Mouse (Mus musculus) limb, embryonic 14.5 days (tissue): ENCODE data around the gene Dock3. TPM values are rescaled to one million over a fixed set of nuclear protein-coding genes. Genes with fewer than 3 reads are reported as not detected.
"Not testable (repeated sequence)": the region's sequence is repeated elsewhere in the genome, so short reads cannot be mapped to it uniquely, and the experiment has no call there.

Experiments used
- ATAC-seq: fragments of 200-750 bp; cut with Nextera tagmentation; 2 replicates; pipeline ENCODE4 v1.8.0; 2017; ENCODE audit warnings: low read depth, moderate number of reproducible peaks, moderate TSS enrichment; ENCODE audit not compliant: low FRiP score
- DNase-seq: peaks from one replicate; pipeline ENCODE4 v3.0.0-alpha.2; 2015; ENCODE audit warnings: low spot score
- H3K27ac ChIP-seq: fragments of 300-500 bp; sonication (generic); replicated peaks from 2 replicates; pipeline ENCODE4 v1.5.1; 2014; ENCODE audit warnings: low read depth, mild to moderate bottlenecking, low read length, moderate library complexity, mixed read lengths
- H3K27me3 ChIP-seq: fragments of 300-500 bp; sonication (generic); 2 replicates; pipeline ENCODE4 v1.6.1; 2014; ENCODE audit warnings: low read length, mixed read lengths; ENCODE audit not compliant: control insufficient read depth, insufficient read depth
- H3K36me3 ChIP-seq: fragments of 300-500 bp; sonication (generic); 2 replicates; pipeline ENCODE4 v1.6.1; 2014; ENCODE audit warnings: mild to moderate bottlenecking, low read length, moderate library complexity, mixed read lengths; ENCODE audit not compliant: control insufficient read depth, insufficient read depth
- H3K4me1 ChIP-seq: fragments of 300-500 bp; sonication (generic); 2 replicates; pipeline ENCODE4 v1.6.1; 2014; ENCODE audit warnings: antibody characterized with exemption, low read length, mixed read lengths; ENCODE audit not compliant: control insufficient read depth, insufficient read depth
- H3K4me2 ChIP-seq: fragments of 300-500 bp; sonication (generic); replicated peaks from 2 replicates; pipeline ENCODE4 v1.6.1; 2014; ENCODE audit warnings: low read depth, mild to moderate bottlenecking, low read length, moderate library complexity; ENCODE audit not compliant: severe bottlenecking
- H3K4me3 ChIP-seq: fragments of 300-500 bp; sonication (generic); replicated peaks from 2 replicates; pipeline ENCODE4 v1.5.1; 2014; ENCODE audit warnings: low read length
- H3K9ac ChIP-seq: fragments of 300-500 bp; sonication (generic); 2 replicates; pipeline ENCODE4 v1.6.1; 2014; ENCODE audit warnings: mild to moderate bottlenecking, low read depth, low read length, moderate library complexity; ENCODE audit not compliant: severe bottlenecking
- H3K9me3 ChIP-seq: fragments of 300-500 bp; sonication (generic); 2 replicates; pipeline ENCODE4 v1.6.1; 2016; ENCODE audit warnings: low read length; ENCODE audit not compliant: control insufficient read depth
- POLR2A ChIP-seq: fragments of 200-500 bp; IDR thresholded peaks from 2 replicates; pipeline ENCODE4 v1.8.0; 2012; ENCODE audit warnings: inconsistent platforms, mild to moderate bottlenecking, moderate library complexity, borderline replicate concordance; ENCODE audit not compliant: insufficient read depth, insufficient read length; ENCODE audit errors: extremely low read depth
- WGBS: fragments of 180-500 bp; shearing (Covaris S2); extraction: QIAGEN DNeasy Blood & Tissue Kit; methylation state at CpG from one replicate; pipeline ENCODE4 v1.1.7; 2014; 5-methylcytosine and 5-hydroxymethylcytosine counted together
- polyA plus RNA-seq, 2 experiments: library from polyadenylated mRNA; depleted of rRNA in 1 of 2; stranded (reverse) in 1 of 2; unstranded in 1 of 2; fragments of >200 nt; fragmentation: Nextera tagmentation in 1 of 2; extraction: Ambion mirVana in 1 of 2; gene quantifications; 2 replicates each; pipeline versions ENCODE4 v1.2.1 to v1.2.3; 2012 to 2014

Gene Dock3
- polyA plus RNA-seq, 2 experiments: 1.2 to 1.3 TPM

- 68% methylated on average over 3 of the region's 3 CpGs for WGBS
- H3K27ac ChIP-seq: no peak overlapping the region
Observed at GRCm38 (mm10) chr9:107112791-107113190, 118.9 kb downstream of the Dock3 start.

GRCm38 (mm10) chr9:107112056-107112455, 119.7 kb downstream of the Dock3 start:
- H3K27me3 ChIP-seq: no peaks in the 10 kb centered on the region
- H3K4me1 ChIP-seq: no peaks in the 10 kb centered on the region
- no peak overlapping the region for H3K4me3 ChIP-seq
- ATAC-seq (no peak), DNase-seq (no peak)
- H3K9me3 ChIP-seq: no peaks in the 10 kb centered on the region
- no peak overlapping the region for H3K9ac ChIP-seq
- H3K4me2 ChIP-seq: no peak overlapping the region
- no peaks in the 10 kb centered on the region for H3K36me3 ChIP-seq
- no peak for TF ChIP-seq POLR2A
- WGBS: 77% methylated on average over 2 of the region's 2 CpGs
- H3K27ac ChIP-seq: no peak overlapping the region

More at GRCm38 (mm10) chr9:107112791-107113190, 118.9 kb downstream of the Dock3 start:
- DNase-seq: no peak
- Histone ChIP-seq H3K4me2 (no peak overlapping the region), H3K4me1 (no peaks in the 10 kb centered on the region), H3K9me3 (no peaks in the 10 kb centered on the region), H3K27me3 (no peaks in the 10 kb centered on the region), H3K9ac (no peak overlapping the region), H3K4me3 (no peak overlapping the region), H3K36me3 (no peaks in the 10 kb centered on the region)
- no peak for TF ChIP-seq POLR2A
- ATAC-seq: no peak

DNA sequence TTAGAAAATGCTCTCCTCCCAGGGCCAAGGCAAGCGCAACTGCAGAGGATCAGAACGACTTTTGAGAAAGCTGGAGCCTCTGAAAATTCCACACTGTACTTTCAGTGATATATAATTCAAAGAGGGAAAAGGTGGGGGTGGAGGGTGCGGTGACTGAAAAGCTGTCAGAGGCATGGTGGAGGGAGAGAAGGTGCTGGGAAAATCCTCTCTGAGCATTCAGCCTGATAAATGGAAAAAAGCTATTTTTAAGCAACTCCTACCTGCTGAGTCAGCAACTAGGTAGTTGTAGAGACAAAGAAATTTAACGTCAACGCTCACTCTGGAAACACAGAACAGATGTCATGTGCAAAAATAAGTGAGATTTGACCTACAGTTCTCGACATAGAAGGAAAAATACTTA, 132.2 kb downstream of the Dock3 start:
- 74% methylated on average over 6 of the region's 6 CpGs for WGBS
- H3K4me3 ChIP-seq: no peak overlapping the region
- TF ChIP-seq POLR2A: no peak
- no peak overlapping the region for H3K9ac ChIP-seq
- no peak overlapping the region for H3K27ac ChIP-seq
- DNase-seq (no peak), ATAC-seq (no peak)
- H3K9me3 ChIP-seq: no peaks in the 10 kb centered on the region
- H3K4me2 ChIP-seq: no peak overlapping the region
- no peaks in the 10 kb centered on the region for H3K36me3 ChIP-seq
- H3K4me1 ChIP-seq: no peaks in the 10 kb centered on the region
- H3K27me3 ChIP-seq: no peaks in the 10 kb centered on the region

DNA sequence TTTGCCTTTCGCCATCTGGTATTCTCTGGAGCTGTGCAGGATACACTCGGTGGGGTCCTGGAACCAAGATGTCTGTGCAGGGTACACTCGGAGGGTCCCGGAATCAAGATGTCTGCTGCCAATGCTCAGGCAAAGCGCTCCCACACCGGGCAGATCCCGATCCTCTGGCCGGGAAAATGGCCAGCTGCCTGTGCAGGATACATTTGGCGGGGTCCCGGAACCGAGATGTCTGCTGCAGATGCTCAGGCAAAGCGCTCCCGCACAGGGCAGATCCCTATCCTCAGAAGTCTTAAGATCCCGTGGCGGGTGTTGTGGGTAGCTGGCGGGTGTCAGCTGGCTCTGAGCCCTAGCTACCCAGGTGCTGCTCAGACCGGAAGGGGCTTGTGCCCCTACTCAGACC, 142.3 kb downstream of the Dock3 start:
- 57% methylated on average over 17 of the region's 17 CpGs for WGBS
- not testable (repeated sequence) for H3K27ac ChIP-seq, DNase-seq

DNA sequence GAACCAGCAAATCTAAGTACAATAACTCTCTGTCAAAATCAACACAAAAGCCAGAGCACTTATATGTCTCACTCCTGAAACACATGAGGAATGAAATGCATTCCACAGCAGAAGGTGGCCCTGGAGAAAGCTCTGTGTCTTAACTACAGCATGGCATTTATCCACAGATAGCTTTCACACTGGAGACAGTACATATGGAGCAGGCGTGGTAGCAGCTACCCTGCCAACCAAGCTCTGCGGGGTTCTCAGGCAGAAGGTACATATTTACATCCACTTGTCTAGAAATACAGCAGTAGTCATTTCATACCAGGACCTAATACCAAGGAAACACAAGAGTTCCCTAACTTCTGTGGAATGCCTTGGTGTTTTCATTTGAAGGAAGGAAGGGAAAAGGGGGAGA, 144.2 kb downstream of the Dock3 start:
- TF ChIP-seq POLR2A: no peak
- Histone ChIP-seq H3K9me3 (no peaks in the 10 kb centered on the region), H3K4me1 (no peaks in the 10 kb centered on the region), H3K27me3 (no peaks in the 10 kb centered on the region), H3K4me2 (no peak overlapping the region), H3K36me3 (no peaks in the 10 kb centered on the region), H3K4me3 (no peak overlapping the region), H3K27ac (no peak overlapping the region), H3K9ac (no peak overlapping the region)
- WGBS: 69% methylated on average over 2 of the region's 2 CpGs
- no peak for ATAC-seq
- no peak for DNase-seq

More for the DNA sequence above, 142.3 kb downstream of the Dock3 start:
- not testable (repeated sequence) for H3K9me3 ChIP-seq, H3K27me3 ChIP-seq, H3K4me2 ChIP-seq, H3K4me1 ChIP-seq, H3K9ac ChIP-seq, ATAC-seq, H3K36me3 ChIP-seq, H3K4me3 ChIP-seq

- no peak for TF ChIP-seq POLR2A
- no peak overlapping the region for H3K9ac ChIP-seq
- ATAC-seq: no peak
- no peak overlapping the region for H3K4me3 ChIP-seq
- H3K9me3 ChIP-seq: no peaks in the 10 kb centered on the region
- H3K4me2 ChIP-seq: no peak overlapping the region
- H3K4me1 ChIP-seq: no peaks in the 10 kb centered on the region
- DNase-seq: no peak
- WGBS: 94% methylated on average over 2 of the region's 2 CpGs
- H3K27ac ChIP-seq: no peak overlapping the region
- no peaks in the 10 kb centered on the region for H3K27me3 ChIP-seq
- no peaks in the 10 kb centered on the region for H3K36me3 ChIP-seq
Observed at GRCm38 (mm10) chr9:107037947-107038346, 193.8 kb downstream of the Dock3 start.
